Comparison of ENCODE assay signal across 7 mouse cellular contexts in genomic region chr16:87774398-87774797, GRCm38 (mm10).
DNase-seq lines count a peak whose midpoint lies in the region; ATAC-seq and TF ChIP-seq lines count a peak whose summit lies in the region.

No protein-coding gene starts in this region.

- H3K9me3 ChIP-seq in heart, embryonic 11.5 days (replicated peaks; ENCODE audit: control insufficient read depth, low read length): no peaks in the 10 kb centered on the region
- H3K9me3 ChIP-seq in E14TG2a.4 (ENCODE audit: low read length): no peaks in the 10 kb centered on the region

- no peak overlapping the region for H3K4me3 ChIP-seq in heart, embryonic 11.5 days (ENCODE audit: low read depth, low read length)
- no peak overlapping the region for H3K4me3 ChIP-seq in E14TG2a.4 (replicated peaks; ENCODE audit: low read length)

- DNase-seq in heart, postnatal 4 days: peak; percentile 33
- peak; percentile 29 for DNase-seq in ZHBTc4 (ENCODE audit: low read depth, low spot score)
- DNase-seq in lung, postnatal 14 days: peak; percentile 39
- no peak for DNase-seq in retina, embryonic 14.5 days (ENCODE audit: low spot score)

- H3K9ac ChIP-seq in heart, embryonic 11.5 days (ENCODE audit: low read depth, low read length): no peak overlapping the region

- TF ChIP-seq CTCF in E14TG2a.4 (conservative IDR thresholded peaks at IDR 0.05; ENCODE audit: low read length): peak; percentile 77

- H3K27ac ChIP-seq in heart, embryonic 11.5 days (ENCODE audit: low read depth, low read length): no peak overlapping the region

- WGBS in heart, embryonic 11.5 days (ENCODE audit: insufficient replicate concordance): 61% methylated on average over 3 of the region's 3 CpGs

- H3K4me1 ChIP-seq in heart, embryonic 11.5 days (ENCODE audit: control insufficient read depth, insufficient read depth, low read length): no peaks in the 10 kb centered on the region
- H3K4me1 ChIP-seq in E14TG2a.4 (replicated peaks; ENCODE audit: low read depth, low read length): no peaks in the 10 kb centered on the region

- no peak for ATAC-seq in heart, embryonic 11.5 days (replicated peaks; ENCODE audit: insufficient number of reproducible peaks, low FRiP score, low TSS enrichment)
- ATAC-seq in erythroblast, adult 5-6 weeks (replicated peaks; ENCODE audit: low FRiP score, poor library complexity, severe bottlenecking): no peak

- H3K4me2 ChIP-seq in heart, embryonic 11.5 days: no peak overlapping the region

- H3K27me3 ChIP-seq in heart, embryonic 11.5 days (ENCODE audit: control insufficient read depth, insufficient read depth, low read length): no peaks in the 10 kb centered on the region
- H3K27me3 ChIP-seq in E14TG2a.4 (ENCODE audit: insufficient read depth, low read length): no peaks in the 10 kb centered on the region

- no peaks in the 10 kb centered on the region for H3K36me3 ChIP-seq in heart, embryonic 11.5 days (ENCODE audit: control insufficient read depth, insufficient read depth, low read length)
- no peaks in the 10 kb centered on the region for H3K36me3 ChIP-seq in E14TG2a.4 (ENCODE audit: insufficient read depth, low read length)
